Mouse (Mus musculus) kidney, adult 18-20 months (tissue): Measurements from ENCODE around the gene Ubap1l.

Experiments used
- DNase-seq: peaks from one replicate; pipeline ENCODE4 v3.0.0; 2021

Gene Ubap1l

DNA sequence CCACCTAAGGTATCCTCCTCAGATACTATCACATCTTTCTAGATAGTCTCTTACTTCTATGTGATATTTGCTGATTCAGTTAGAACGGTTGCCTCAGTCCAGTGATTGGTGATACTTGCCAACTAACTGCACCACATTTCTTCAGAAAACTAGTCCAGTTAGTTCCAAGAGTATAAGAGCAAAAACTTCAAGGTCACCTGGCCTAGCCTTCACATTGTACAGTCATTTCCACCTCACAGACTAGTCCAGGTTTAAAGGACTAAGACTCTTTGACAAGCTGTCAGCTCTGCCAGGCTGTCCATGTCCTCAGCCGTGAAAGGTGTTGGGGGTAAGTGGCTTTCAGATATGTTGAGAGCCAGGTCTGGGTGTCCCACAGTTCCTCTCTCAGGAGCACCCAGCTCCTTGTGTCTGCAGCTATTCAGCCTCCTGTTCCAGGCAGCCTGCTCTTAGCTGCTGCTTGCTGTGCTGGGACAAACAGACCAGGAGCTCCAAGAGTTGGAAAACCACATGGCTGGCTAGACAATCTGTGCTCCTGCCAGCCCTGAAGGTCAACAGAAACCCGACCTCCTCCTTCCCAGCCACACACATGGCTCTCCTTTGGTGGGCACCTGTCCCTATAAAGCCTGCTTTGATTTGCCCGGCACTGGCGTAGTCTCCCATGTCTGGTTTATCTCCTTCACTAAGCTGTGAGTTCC lies 13.8 kb downstream of the Ubap1l start:
- DNase-seq: no peak

DNA sequence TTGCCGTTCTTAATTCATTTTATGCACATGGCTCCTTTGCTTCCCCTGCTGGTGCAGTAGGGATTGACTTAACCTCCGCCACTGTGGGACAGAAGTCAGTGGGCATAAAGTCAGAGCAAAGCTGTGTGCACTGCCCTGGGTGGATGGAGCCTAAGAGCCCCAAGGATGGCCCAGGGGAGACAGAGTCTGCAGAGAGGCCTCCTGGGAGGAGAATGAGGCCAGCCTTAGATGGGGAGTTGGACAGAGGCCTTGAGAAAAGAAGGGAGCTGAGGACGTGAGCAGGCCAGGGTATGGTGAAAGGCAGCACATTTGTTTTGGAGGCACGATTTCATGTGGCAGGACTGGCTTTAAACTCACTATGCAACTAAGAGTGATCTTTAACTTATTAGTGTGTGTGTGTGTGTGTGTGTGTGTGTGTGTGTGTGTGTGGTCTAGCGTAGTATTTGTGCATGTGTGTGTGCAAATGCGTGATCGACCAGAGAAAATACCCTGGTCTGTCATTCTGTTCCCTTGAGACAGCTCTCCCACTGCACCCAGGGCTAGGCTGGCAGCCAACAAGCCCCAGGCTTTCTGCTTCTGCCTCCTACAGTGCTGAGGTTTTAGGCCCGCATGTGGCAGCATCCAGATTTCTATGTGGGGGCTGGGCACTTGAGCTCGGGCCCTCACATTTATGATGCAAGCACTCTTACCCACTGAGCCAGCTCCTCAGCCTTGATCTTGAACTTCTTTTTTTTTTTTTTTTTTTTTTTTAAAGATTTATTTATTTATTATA lies 14.5 kb downstream of the Ubap1l start:
- no peak for DNase-seq

DNA sequence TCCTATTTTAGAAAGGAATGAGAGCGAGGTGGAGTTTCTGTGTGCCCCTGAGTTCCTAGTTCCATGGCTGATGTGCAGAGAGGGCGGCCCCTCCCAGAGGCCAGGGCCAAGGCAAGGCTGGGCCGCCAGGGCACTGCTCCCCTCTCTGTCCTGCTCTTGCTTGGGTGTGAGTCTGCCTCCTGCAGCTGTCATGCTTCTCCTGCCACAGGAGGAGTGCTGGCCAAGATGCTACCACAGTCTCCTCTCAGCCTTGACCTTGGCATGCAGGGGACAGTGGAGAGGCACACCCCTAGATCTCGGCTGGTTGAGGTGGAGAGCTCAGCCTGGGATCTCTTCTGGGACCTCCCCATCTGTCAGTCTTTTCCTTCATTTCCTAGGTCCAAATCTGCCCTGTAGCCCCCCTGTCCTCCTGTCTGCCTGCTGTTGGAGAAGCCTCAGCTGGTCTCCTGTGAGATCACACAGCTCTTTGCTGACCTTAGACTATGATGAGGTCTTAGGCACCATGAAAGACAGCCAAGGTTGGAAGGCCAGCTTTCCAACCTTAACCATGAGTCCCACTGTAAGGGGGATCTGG lies 20.3 kb downstream of the Ubap1l start:
- no peak for DNase-seq

DNA sequence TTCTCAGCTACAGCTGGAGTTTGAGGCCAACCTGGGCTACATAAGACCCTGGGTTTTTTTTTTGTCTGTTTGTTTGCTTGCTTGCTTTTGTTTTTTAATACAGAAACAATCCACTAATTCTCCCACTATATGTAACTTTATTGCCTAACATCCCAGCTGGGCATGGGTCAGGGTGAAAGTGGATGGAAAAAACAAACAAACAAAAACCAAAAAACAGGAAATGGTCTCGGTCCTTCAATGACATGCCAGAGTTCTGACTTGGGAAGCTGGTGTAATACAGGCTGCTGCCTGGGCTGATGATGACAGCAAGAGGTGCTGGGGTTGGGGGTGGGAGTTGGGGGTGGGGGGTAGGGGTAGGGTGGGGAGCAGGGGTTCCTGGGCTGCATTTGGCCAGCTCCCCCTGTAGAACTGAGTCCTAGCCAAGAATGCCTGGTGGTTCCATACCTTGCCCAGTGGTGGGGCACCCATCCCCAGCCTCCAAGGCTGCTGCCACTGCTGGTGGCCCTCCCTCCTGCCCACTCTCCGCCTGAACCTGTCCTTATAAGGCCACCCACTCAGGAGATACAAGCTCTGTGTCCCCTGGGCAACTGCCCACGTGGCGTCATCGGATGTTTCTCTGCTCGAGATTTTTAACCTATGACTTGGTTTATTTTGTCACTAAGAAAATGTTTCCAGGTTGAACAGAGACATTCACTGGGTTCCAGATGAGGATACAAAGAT lies 21.4 kb downstream of the Ubap1l start:
- DNase-seq: no peak

DNA sequence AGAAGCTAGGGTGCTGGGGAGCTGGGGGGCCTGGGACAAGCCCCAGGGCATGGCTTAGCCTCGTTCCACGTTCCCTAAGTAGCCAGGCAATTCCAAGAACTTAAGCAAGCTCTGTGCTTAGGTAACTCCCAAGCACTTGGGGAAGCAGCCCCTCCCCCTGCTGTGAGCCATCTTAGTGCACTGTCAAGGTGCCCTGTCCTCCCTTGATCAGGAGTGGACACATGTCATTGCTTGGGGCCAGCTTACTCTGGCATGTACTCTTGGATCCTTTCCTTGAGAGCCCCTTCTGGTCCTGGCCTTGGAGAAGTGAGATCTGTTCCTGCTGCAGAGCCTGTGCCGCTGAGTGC lies 21.9 kb downstream of the Ubap1l start:
- DNase-seq: no peak

DNA sequence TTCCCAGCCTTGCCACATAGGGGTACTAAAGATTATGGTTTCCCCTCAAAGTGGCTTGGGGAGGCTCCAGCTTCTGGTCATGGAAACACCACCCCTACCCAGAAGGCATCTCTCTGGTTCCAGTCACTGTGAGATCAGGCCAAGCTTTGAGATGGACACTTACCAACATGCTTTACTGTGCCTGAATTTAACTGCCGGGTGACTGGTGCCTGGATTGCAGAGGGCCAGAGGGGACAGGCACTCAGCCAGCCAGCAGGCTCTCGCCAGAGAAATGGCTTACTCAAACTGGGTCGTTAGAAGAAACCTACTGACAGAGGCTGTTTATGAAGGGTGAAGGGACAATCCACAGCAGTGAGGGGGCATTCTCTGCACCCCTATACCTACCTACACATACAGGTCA lies 23.4 kb downstream of the Ubap1l start:
- DNase-seq: no peak

DNA sequence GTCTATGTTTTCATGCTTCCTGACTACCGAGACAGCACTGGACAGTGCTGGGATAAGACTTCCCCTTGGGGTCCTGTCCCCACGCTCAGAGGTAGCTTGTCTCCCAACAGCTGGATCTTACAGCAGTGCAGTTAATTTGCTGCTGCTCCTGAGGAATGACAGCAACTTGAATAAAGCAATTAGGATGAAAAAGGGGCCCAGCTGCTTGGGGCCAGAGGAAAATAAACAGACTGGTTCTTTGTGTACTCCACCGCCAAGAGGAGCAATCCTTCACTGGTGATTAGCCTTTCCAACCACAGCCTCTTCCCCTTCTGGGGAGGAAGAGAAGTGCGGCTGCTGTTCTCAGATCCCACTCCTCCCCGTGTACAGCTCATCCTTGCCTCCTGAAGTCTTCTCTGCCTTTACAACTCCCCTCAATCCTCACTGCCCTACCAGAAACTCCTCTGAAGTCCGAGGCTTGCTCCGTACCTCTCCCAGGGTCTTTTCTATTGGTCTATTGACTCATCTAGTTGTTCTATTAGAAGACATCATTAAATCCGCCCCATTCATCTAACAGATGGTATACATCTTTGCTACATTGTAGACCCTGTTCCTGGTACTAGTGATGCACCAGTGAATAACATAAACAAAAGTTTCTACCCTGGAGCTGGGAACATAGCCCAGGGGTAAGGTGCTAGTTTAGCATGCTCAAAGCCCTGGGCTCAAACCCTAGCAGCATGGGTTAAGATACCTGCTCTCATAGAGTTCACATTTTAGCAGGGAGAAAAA lies 25.7 kb downstream of the Ubap1l start:
- no peak for DNase-seq

DNA sequence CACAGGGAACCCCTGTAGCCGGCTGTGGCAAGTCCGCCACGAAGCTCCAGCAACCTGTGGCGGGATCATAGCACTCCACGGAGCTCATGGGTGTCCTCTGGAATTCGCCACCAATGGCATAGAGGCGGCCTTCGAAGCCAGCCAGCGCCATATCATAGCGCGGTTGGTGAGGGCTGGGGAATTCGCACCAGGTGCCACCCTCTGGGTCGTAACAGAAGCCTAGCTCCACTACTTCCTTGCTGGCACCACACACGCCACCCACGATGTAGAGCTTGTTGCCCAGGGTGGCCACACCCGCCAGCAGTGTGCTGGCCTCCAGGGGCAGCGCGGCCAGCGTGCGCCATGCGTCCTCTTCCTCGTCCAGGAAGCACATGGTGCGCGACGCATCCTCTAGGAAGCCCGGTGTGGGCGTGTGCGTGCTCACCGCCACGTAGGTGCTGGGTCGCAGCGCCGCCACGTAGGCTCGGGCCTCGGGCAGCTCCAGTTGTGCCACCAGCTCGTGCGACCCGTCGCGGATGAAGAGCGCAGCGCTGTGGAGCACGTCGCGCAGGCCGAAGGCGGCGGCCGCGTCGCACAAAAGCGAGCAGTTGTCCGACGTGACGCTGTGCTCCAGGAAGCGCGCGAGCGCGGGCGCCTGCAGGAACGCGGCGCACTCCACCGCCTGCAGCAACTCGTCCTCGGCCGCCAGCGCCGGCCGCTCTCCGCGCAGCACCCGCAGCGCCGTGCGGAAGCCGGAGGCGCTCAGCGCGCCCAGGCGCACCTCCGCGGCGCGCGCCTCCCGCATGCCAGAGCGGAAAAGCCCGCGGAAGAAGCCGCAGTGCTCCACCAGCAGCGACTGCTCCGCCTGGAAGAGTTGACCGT lies 30.1 kb downstream of the Ubap1l start:
- DNase-seq: peak; percentile 27

DNA sequence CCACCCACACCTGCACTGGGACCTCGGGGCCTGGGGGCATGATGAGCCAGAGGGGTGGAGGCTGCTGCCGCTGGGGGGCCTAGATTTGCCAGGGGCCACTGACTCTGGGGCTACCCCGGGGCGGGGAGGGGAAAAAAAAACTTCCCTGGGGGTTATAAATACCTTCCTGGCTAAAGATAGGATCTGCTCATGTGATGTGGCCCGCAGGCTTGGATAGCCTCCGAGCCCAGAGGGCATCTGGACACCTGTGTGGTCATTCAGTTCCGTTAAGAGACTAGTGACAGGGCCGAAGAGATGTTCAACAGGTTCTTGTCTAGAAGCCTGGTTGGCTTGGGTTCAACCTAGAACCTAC lies 30.7 kb downstream of the Ubap1l start, which contains the start of gene Kbtbd13:
TSS of gene Kbtbd13 (minus strand) at position 40 of the 352 bp plus-strand sequence.
- no peak for DNase-seq

DNA sequence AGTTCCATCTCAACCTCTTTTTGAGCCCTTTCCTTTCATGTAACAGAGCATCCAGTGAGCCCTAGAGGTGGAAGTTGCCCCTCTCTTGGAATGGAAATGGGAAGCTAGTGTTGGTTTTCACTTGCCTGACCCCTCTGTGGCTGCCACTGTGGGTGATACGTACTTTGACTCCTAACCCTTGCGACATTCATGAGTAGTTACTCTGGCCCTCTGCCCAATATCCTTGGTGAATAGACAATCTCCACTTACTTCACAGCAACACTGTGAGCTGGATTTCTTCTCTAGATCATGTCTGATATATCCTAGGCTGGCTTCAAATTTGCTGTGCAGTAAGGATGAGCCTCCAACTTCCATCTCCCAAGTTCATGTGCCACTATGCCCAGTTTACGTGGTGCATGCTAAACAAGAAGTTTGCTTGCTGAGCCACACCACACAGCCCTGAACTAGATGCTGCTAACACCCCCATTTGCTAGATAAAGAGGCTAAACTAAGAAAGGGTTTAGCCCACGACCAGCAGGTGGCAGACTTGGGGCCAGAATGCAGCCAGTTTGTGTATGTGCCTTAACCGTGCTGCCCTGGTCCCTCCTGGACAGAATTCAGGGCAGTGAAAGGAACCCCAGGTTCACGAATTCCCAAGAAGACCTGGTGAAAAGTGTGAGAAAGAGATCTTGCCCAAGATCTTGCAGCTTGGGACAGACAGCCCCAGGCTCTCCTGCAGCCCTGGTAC lies 32.0 kb downstream of the Ubap1l start:
- peak; percentile 80 for DNase-seq

DNA sequence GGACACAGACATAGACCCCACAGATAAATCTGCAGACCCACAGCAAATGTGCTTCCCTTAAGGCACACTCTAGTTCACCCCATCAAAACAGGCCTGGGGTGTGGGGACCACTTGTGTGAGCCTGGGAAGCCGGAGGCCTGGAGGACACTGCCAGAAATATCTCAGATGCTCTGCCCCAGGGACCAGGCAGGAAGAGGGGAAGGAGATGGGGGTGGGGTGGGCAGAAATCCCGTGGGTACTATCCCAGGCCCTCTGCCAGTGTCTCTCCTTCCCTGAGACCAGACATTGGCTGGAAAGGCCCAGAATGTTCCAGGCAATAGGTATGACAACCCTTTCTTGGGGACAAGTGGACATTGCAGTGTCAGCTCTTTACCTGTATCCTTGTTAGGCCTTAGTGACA lies 32.8 kb downstream of the Ubap1l start:
- no peak for DNase-seq

DNA sequence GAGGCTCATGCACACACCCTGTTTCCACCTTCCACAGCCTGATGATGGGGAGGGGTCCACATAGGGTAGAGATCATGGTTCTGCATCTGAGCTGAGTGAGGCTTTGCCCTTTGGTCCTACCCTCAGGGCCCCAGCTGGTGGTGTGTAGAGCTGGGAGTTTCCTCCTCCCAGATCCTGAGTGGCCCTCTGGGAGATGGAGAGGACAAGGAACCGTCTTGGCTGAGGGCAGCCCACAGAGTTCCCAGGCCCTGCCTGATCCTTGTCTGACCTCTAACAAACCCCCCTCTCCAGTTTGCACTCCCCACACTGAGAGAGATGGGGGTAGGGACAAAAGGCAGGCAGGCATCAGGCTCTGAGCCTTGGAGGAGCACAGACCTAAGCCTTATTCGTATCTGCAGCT lies 33.5 kb downstream of the Ubap1l start:
- DNase-seq: no peak

DNA sequence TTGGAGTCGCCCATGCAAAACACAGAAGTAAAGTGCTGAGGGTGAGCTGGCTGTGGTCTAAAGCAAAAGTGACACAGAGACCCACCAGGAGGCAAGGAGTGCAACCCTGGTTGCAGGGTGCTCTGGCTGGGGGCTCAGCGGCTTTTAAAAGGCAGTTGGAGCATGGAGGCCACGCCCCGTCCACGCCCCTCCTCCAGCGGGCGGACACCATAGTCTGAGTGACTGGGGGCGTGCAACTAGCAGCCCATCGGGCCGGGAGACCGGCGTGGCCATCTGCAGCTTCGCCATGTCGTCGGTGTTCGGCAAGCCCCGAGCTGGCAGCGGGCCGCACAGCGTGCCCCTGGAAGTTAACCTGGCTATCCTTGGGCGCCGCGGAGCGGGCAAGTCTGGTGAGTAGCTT lies 37.4 kb downstream of the Ubap1l start, which contains the start of gene Rasl12:
TSS of gene Rasl12 (plus strand) at position 228 of the 400 bp plus-strand sequence.
- peak; percentile 67 for DNase-seq

DNA sequence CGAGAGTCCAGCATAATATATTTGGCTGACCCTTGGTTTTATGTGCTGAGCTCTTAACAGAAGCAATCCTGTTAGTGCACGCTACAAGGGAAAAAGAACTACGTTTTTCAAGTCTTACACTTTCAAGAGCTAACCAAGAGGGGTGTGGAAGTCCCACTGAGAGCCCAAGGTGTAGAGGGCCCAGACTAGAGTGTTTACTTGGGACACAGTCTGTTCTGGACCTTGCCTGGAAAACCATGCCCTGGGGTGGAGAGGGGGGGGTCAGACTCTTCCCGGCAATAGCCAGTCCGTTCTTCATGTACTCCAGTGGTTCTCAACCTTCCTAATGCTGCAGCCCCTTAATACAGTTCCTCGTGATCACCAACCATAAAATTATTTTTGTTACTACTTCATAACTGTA lies 39.1 kb downstream of the Ubap1l start:
- no peak for DNase-seq

DNA sequence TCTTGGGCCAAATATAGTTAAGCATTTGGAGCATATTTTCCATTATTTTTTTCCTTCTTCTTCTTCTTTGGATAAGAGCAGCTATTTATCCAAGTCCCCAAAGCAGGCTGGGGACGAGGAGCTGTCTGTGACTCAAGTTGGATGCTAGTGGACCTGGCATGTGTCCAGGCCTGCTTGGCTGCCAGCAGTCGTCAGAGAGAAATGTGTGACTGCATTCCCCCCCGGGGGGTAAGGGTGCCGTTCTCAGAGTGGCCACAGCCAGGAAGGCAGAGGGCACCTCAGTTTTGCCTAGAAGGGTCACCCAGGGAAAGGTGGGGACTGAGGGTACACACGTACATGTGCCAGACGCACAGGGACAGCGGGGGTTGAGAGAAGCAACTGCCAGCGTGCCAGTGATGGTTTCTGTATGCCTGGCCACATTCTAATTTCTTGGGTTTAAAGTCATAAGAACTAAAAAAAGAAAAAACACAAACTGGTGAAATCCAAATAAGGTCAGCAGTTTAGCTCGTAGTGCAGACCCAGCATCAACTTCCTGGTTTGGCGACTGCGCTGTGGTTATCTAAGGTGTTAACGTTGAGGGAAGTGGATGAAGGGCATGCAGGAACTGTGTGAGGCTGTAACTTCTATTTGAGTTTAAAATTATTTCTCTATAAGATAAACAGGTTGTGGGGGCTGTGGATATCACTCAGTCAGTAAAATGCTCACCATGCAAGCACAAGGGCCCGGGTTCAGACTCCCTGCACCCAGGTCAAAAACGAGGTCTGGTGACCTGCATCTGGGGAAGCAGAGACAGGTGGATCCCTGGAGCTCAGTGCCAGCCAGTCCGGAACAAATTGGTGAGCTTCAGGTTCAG lies 43.7 kb downstream of the Ubap1l start:
- peak; percentile 83 for DNase-seq

DNA sequence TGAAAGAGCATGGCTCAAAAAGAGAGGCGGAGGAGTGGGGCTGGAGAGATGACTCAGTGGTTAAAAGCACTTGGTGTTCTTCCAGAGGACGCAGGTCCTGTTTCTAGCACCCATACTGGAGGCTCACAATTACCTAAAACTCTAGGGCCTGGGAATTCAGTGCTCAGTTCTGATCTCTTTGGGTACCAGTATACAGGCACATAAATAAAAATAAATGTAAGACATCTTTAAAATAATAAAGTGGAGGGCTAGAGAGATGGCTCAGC lies 44.3 kb downstream of the Ubap1l start:
- DNase-seq: no peak

DNA sequence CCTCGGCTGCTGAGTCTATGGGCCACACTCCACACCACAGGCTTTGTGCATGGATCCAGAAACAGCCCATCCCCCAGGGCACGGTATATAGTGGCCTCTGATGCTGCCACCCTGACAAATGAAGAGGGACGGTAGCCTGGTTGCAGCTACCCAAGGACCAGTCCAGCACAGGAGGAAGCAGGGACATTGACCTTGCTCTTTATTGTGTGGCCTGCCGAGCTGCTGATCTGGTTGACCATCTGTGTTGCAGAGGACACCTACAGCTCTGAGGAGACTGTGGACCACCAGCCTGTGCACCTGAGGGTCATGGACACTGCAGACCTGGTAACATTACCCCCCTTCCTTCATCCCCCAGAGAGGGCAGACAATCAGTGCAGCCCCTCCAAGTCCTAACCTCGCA lies 46.5 kb downstream of the Ubap1l start:
- no peak for DNase-seq

DNA sequence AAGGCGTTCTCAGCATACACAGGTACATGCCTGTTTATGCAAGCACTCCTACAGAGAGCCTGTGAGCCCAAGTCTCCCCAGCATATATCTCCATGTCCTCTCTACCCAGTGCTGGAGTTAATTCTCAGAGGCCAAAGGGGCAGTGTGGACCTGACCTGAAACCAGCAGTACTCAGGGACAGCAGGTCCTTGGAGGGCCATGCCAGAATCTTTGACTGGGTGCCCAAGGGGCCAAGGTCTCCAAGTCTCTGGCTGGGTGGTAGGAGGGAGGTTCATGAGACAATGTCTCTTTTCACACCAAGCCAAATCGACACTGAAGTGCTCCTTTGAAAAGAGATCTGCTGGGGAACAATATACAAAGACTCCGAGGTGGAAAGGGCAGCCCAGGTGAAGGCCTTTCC lies 47.0 kb downstream of the Ubap1l start:
- peak; percentile 57 for DNase-seq

DNA sequence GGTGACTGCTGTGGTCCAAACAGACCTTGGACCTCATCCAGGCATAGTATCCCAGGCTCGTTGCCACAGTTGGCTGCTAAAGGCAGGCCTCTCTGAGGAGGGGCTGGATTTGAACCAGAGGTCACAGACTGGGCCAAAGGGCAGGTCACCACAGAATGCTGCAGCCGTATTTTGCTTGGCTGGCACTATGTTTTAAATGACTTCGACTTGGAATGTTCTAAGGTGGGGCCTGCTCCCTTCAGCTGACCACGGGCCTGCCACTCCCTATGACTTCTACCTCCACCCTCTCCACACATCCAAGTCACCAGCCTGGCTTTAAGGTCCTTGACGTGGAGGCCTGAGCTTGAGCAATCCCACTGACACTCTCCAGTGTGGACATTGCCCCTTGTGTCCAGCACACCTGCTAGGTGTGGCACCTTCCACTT lies 48.0 kb downstream of the Ubap1l start:
- DNase-seq: peak; percentile 87

DNA sequence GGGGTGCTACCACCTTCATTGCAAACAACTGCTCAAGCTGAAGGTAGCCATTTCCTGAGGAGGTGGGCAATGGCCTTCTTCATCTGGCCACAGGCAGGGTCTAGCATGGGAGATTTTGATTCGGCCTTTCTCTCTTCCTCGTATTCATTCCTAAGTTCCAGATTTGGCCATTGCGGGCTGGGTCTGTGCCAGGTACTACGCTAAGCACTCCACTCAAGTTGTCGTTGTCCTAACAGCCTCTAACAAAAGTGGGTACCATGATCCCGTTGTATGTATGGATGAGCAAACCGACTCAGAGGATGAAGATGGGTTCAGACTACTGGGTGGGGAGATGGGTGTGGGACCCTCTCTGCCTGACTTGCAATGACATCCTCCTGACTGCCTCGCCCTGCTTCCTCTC lies 49.5 kb downstream of the Ubap1l start:
- no peak for DNase-seq
